Mouse (Mus musculus) E14TG2a.4 (cell line): Measurements from ENCODE around the gene Sys1.

Experiments
- CTCF ChIP-seq: conservative IDR thresholded peaks from 2 replicates; pipeline ENCODE4 v1.5.1; 2014; ENCODE audit warnings: low read length
- NANOG ChIP-seq: IDR thresholded peaks from 2 replicates; pipeline ENCODE4 v1.6.1; 2014; ENCODE audit warnings: borderline replicate concordance, low read length, mixed read lengths

DNA sequence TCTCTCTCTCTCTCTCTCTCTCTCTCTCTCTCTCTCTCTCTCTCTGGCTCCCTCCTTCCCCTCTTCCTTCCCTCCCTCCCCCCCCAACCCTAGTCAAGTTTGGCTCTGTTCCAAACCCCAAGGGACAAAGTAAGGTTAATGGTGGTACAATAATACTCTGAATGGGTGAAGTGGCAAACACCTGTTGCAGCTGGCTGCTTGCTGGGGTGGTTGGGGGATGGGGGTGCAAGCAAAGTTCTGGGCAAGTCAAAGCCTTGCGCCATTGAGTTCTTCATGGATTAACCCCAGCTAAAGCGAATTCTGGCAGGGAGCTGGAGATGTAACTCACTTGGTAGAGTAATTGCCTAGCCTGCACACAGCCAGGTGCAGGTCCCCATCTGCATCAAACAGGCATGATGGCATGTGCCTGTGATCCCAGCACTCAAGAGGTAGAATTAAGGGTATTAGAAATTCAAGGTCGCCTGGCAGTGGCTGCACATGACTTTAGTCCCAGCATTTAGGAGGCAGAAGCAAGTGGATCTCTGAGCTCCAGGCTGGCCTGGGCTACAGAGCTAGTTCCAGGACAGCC is 38.4 kb upstream of the Sys1 start:
- TF ChIP-seq CTCF = no peak
- TF ChIP-seq NANOG = no peak
